Mouse (Mus musculus): ENCODE data around the gene Dcaf5.

DNA sequence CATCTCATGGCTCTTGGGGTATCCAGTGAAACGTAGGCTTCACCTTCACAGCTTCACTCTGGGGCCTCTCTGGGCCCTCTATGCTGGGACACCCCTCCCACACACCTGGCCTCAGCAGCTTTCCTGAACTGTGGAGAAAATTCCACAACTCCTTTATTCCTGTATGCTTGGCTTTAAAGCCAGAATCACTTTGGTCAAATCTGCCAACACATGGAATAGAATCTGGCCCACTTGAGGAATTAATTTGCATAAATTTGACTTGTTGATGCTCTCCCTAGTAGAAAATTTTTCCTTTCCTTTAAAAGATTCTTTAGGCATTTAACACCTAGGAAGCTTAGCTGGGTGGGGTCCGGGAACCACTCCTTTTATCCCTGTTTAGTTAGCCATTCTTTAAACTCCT is 21.3 kb downstream of the Dcaf5 start:
- no peak for TF ChIP-seq CTCF (IDR thresholded peaks at IDR 0.05; ENCODE audit: low read depth)
- no peak for TF ChIP-seq EP300 (IDR thresholded peaks at IDR 0.05; ENCODE audit: low read depth)
